Mouse (Mus musculus): ENCODE measurements around the gene Fcgrt. TPM values are rescaled to one million over a fixed set of nuclear protein-coding genes. Genes with fewer than 3 reads are reported as not detected.
A peak's percentile ranks its signal among the peaks of the same experiment; 100 is the strongest.

The Fcgrt gene
- polyA plus RNA-seq, 1 experiment from 2014 or later, result 143 TPM

DNA sequence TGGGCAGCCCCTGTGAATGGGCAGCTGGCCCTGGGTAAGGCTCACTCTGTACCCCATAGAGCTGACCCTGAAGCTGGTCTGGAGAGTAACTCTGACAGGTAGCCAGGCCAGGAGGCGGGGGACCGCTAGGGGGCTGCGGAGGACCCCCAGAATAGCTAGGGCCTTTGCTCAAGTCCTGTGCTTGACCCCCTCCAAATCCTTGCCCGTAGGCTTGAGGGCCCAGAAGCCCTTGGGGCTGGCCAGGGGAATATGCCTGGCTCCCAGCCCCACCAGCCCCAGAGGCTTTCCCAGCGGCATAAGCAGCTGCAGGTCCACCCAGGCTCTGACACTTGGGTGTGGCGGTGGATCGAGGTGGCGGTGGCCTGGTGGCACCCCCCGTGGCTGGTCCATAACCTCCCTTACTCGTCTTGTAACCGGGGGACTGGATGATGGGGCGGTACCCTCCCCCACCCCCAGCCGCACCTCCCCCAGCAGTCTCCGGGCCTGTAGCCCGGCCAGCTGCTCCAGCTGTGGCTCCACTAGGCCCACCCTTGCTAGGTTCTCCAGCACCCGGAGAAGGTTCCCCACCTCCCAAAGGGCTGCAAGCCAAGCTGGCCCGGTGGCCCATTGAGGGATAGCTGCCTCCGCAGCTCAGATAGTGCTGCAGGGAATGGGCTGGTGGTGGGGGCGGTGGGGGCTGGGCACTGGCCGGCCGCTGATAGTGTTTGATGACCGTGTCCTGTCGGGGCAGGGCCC lies 54.6 kb downstream of the Fcgrt start:
- H3K27me3 ChIP-seq (replicated peaks; ENCODE audit: insufficient read depth, low read length), result no peaks in the 10 kb centered on the region
- no peak overlapping the region for H3K27ac ChIP-seq (ENCODE audit: low read length)
- DNase-seq (ENCODE audit: low spot score), result no peak
- ATAC-seq, result no peak
- H3K36me3 ChIP-seq (ENCODE audit: insufficient read depth, low read length), result peaks cover 28% of the 10 kb centered on the region
- no peak overlapping the region for H3K4me2 ChIP-seq (replicated peaks; ENCODE audit: low read depth, low read length)
- TF ChIP-seq CTCF (IDR thresholded peaks at IDR 0.05), result no peak
- no peak for TF ChIP-seq EP300 (IDR thresholded peaks at IDR 0.05)
- no peaks in the 10 kb centered on the region for H3K9me3 ChIP-seq (ENCODE audit: low read length)
- no peak overlapping the region for H3K9ac ChIP-seq (replicated peaks; ENCODE audit: low read depth)
- H3K4me1 ChIP-seq (ENCODE audit: insufficient read depth, low read depth, low read length), result peaks cover 7% of the 10 kb centered on the region; the same call in 1 of the 2 replicates
- H3K4me3 ChIP-seq (ENCODE audit: low read depth, low read length), result no peak overlapping the region
- WGBS, result 89% methylated on average over 22 of the region's 23 CpGs

DNA sequence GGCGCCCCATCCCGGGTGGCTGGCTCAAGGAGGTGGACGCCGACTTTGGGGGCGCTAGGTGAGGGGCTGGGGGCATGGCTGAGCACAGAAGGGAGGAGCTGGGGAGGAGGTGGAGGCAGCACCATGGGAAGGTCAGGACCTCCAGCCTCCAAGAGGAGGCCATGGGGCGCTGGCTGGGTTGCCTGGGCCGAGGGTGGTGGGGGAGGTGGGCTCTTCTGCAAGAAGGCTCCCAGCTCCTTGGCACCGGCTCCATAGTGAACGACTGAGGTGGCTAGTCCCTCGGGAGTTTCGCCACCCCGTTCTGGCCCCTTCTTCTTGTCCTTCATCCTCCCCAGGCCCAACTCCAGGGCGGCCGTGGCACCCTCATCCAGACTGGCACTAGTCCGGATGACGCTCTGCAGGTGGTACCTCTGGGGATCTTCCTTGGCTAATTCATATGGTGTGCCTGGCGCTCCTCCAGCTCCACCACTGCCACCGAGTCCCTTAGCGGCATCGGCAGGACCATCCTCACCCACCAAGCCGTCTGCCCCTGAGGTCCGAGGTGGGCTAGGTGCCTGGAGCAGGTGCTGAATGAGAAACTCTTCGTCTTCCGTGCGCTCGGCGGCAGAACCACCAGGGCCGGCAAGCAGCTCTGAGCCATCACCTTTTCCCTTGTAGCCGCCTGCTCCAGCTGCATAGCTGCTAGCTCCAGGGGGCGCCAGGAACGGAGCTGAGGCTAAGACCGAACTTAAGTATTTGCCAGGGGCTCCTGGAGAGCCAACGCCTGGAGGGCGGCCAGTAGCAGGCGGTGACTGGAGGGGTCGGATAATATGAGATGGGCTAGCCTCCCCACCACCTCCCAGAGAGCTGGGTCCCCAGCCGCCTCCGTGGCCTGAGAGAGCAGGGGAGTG lies 55.4 kb downstream of the Fcgrt start:
- Histone ChIP-seq H3K9ac (replicated peaks; ENCODE audit: low read depth) (no peak overlapping the region), H3K4me1 (ENCODE audit: insufficient read depth, low read depth, low read length) (peaks cover 4% of the 10 kb centered on the region; the same call in 1 of the 2 replicates), H3K4me3 (ENCODE audit: low read depth, low read length) (no peak overlapping the region), H3K4me2 (replicated peaks; ENCODE audit: low read depth, low read length) (no peak overlapping the region), H3K36me3 (ENCODE audit: insufficient read depth, low read length) (peaks cover 28% of the 10 kb centered on the region), H3K9me3 (ENCODE audit: low read length) (no peaks in the 10 kb centered on the region), H3K27ac (ENCODE audit: low read length) (no peak overlapping the region), H3K27me3 (replicated peaks; ENCODE audit: insufficient read depth, low read length) (no peaks in the 10 kb centered on the region)
- ATAC-seq, result no peak
- no peak for DNase-seq (ENCODE audit: low spot score)
- WGBS, result 89% methylated on average over 34 of the region's 38 CpGs
- TF ChIP-seq EP300 (IDR thresholded peaks at IDR 0.05) (no peak), CTCF (IDR thresholded peaks at IDR 0.05) (no peak)

DNA sequence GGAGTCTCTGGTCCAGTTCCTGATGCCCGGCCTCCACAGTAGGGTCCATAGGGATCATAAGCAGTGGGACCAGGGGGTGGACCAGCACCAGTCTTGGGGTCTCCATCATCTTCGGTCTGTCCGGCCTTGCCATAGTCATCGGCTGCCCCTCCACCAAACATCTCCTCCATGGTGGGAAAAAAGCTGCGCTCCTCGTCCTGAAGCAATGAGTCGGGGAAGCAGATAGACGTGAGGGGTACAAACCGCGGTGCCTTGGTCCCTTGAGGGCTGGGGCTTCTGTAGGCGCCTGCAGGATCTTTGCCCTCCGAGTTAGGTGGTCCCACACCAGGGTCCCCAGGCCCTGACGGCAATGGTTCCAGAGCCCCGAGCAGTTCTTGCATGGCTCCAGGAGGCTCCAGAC lies 56.2 kb downstream of the Fcgrt start:
- Histone ChIP-seq H3K27ac (ENCODE audit: low read length) (no peak overlapping the region), H3K9me3 (ENCODE audit: low read length) (no peaks in the 10 kb centered on the region), H3K27me3 (replicated peaks; ENCODE audit: insufficient read depth, low read length) (no peaks in the 10 kb centered on the region), H3K4me3 (ENCODE audit: low read depth, low read length) (no peak overlapping the region), H3K9ac (replicated peaks; ENCODE audit: low read depth) (no peak overlapping the region), H3K36me3 (ENCODE audit: insufficient read depth, low read length) (peaks cover 35% of the 10 kb centered on the region), H3K4me1 (ENCODE audit: insufficient read depth, low read depth, low read length) (peaks cover 4% of the 10 kb centered on the region; the same call in 1 of the 2 replicates), H3K4me2 (replicated peaks; ENCODE audit: low read depth, low read length) (no peak overlapping the region)
- DNase-seq (ENCODE audit: low spot score) (no peak), ATAC-seq (no peak)
- WGBS, result 96% methylated on average over 14 of the region's 14 CpGs
- no peak for TF ChIP-seq EP300 (IDR thresholded peaks at IDR 0.05)
- no peak for TF ChIP-seq CTCF (IDR thresholded peaks at IDR 0.05)

DNA sequence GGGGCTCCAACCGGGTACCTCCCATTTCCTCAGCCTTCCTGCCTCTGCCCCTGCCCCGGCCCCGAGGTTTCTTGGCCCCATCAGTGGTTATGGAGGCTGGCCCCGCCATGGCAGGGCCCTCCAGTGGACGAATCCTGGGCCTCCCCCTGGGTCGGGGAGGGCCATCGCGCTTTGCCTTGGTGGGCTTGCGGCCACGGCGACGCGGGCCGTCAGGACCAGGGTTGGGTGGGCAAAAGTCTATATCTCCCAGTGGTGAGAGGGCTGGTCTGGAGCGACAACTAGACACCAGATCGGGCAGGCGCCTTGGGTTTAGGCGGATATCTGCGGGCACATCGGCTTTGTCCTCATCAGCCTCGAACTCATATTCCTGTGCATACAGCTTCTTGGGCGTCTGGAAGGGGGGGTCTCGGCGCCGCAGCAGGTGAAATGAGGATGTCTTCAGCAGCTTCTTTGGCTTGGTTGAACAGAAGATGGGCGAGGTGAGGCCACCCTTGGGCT lies 56.7 kb downstream of the Fcgrt start:
- no peak for ATAC-seq
- H3K9ac ChIP-seq (replicated peaks; ENCODE audit: low read depth), result no peak overlapping the region
- no peak for TF ChIP-seq EP300 (IDR thresholded peaks at IDR 0.05)
- TF ChIP-seq CTCF (IDR thresholded peaks at IDR 0.05), result no peak
- no peak for DNase-seq (ENCODE audit: low spot score)
- H3K27ac ChIP-seq (ENCODE audit: low read length), result no peak overlapping the region
- H3K9me3 ChIP-seq (ENCODE audit: low read length), result no peaks in the 10 kb centered on the region
- H3K36me3 ChIP-seq (ENCODE audit: insufficient read depth, low read length), result peaks cover 35% of the 10 kb centered on the region
- 94% methylated on average over 26 of the region's 26 CpGs for WGBS
- no peak overlapping the region for H3K4me2 ChIP-seq (replicated peaks; ENCODE audit: low read depth, low read length)
- H3K4me1 ChIP-seq (ENCODE audit: insufficient read depth, low read depth, low read length), result peaks cover 4% of the 10 kb centered on the region; the same call in 1 of the 2 replicates
- H3K27me3 ChIP-seq (replicated peaks; ENCODE audit: insufficient read depth, low read length), result no peaks in the 10 kb centered on the region
- H3K4me3 ChIP-seq (ENCODE audit: low read depth, low read length), result no peak overlapping the region

DNA sequence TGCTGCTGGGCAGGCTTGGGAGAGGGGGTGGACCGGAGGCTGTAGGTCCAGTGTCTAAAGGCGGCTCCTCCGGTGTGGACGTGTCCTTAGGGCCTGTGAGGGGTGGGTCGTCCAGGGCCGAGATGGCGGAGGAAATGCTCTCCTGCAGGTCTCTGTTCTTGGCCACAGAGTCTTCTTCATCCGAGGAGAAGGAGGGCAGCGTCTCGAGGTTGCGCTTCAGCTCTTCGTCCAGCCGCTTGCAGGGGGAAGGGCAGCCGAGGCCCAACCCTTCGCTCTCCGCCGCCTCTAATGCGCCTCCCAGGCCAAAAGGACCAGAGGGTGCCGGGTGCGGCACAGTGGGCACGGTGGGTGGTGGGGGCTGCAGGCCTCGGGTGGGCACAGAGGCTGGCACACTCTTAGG lies 57.9 kb downstream of the Fcgrt start:
- ATAC-seq, result no peak
- Histone ChIP-seq H3K9ac (replicated peaks; ENCODE audit: low read depth) (no peak overlapping the region), H3K4me2 (replicated peaks; ENCODE audit: low read depth, low read length) (no peak overlapping the region), H3K27me3 (replicated peaks; ENCODE audit: insufficient read depth, low read length) (no peaks in the 10 kb centered on the region), H3K4me1 (ENCODE audit: insufficient read depth, low read depth, low read length) (no peaks in the 10 kb centered on the region), H3K9me3 (ENCODE audit: low read length) (no peaks in the 10 kb centered on the region), H3K27ac (ENCODE audit: low read length) (no peak overlapping the region), H3K36me3 (ENCODE audit: insufficient read depth, low read length) (peaks cover 37% of the 10 kb centered on the region), H3K4me3 (ENCODE audit: low read depth, low read length) (no peak overlapping the region)
- WGBS, result 94% methylated on average over 22 of the region's 22 CpGs
- TF ChIP-seq EP300 (IDR thresholded peaks at IDR 0.05), result no peak
- no peak for TF ChIP-seq CTCF (IDR thresholded peaks at IDR 0.05)
- DNase-seq (ENCODE audit: low spot score), result no peak

DNA sequence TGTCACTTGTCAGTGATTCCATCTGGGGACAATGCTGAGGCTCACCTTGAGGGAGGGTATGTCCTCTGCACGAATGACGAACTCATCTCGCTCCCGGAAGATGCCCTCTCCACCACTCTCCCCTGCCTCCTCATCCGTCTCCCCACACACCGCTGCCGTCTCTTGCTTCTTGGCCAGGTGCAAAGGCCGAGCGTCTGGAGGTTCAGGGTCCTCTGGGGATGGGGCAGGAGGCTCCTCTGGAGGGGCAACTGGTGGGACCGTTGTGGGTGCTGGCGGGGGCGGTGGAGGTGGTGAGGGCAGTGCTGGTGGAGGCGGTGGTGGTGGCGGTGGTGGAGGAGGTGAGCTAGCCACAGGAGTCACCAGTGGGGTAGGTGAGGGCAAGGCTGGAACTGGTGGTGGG lies 60.3 kb downstream of the Fcgrt start:
- WGBS, result 93% methylated on average over 14 of the region's 14 CpGs
- Histone ChIP-seq H3K9me3 (ENCODE audit: low read length) (no peaks in the 10 kb centered on the region), H3K9ac (replicated peaks; ENCODE audit: low read depth) (no peak overlapping the region), H3K4me2 (replicated peaks; ENCODE audit: low read depth, low read length) (no peak overlapping the region), H3K36me3 (ENCODE audit: insufficient read depth, low read length) (peaks cover 32% of the 10 kb centered on the region), H3K4me3 (ENCODE audit: low read depth, low read length) (no peak overlapping the region), H3K27me3 (replicated peaks; ENCODE audit: insufficient read depth, low read length) (no peaks in the 10 kb centered on the region), H3K4me1 (ENCODE audit: insufficient read depth, low read depth, low read length) (no peaks in the 10 kb centered on the region), H3K27ac (ENCODE audit: low read length) (no peak overlapping the region)
- ATAC-seq, result no peak
- TF ChIP-seq EP300 (IDR thresholded peaks at IDR 0.05) (no peak), CTCF (IDR thresholded peaks at IDR 0.05) (no peak)
- no peak for DNase-seq (ENCODE audit: low spot score)

MicroRNA genes within 50 kb of the gene (microRNA counts, 519-probe panel; counts per million panel counts)
- 5,767 counts per million, percentile 74 among the panel's probes with 10 or more counts for microRNA mmu-miR-150

Small RNA genes lying within 50 kb of the gene (microRNA-seq; reads per million reads assigned to microRNA genes)
- gene Mir150 (234 reads per million, percentile 58 among the genes with 10 or more reads in this experiment), gene Mir5121 (16.2 reads per million, percentile 28 among the genes with 10 or more reads in this experiment)

Other genes with a start within 250 kb of the Fcgrt start
- 39.7 and 41.3 TPM in 2 replicates for gene Pnkp, start 246.7 kb downstream of the Fcgrt start, polyA plus RNA-seq (2015; fragmentation: Nextera tagmentation; extraction: Ambion mirVana)
- gene Ptov1, start 234.1 kb downstream of the Fcgrt start, polyA plus RNA-seq (2015; fragmentation: Nextera tagmentation; extraction: Ambion mirVana), result 276 and 288 TPM in 2 replicates
- 54.2 and 62.5 TPM in 2 replicates for gene Med25, start 211.1 kb downstream of the Fcgrt start, polyA plus RNA-seq (2015; fragmentation: Nextera tagmentation; extraction: Ambion mirVana)
- 15.1 and 18.3 TPM in 2 replicates for gene Fuz, start 207.8 kb downstream of the Fcgrt start, polyA plus RNA-seq (2015; fragmentation: Nextera tagmentation; extraction: Ambion mirVana)
- gene Ap2a1, start 174.4 kb downstream of the Fcgrt start, polyA plus RNA-seq (2015; fragmentation: Nextera tagmentation; extraction: Ambion mirVana), result 36.1 and 39.4 TPM in 2 replicates
- gene Tsks, start 160.6 kb downstream of the Fcgrt start, polyA plus RNA-seq (2015; fragmentation: Nextera tagmentation; extraction: Ambion mirVana), result 0.44 and 0.57 TPM in 2 replicates
- gene Cpt1c, start 129.0 kb downstream of the Fcgrt start, polyA plus RNA-seq (2015; fragmentation: Nextera tagmentation; extraction: Ambion mirVana), result 5.4 and 5.6 TPM in 2 replicates
- gene Prmt1, start 117.3 kb downstream of the Fcgrt start, polyA plus RNA-seq (2015; fragmentation: Nextera tagmentation; extraction: Ambion mirVana), result 146 and 159 TPM in 2 replicates
- gene Irf3, start 106.2 kb downstream of the Fcgrt start, polyA plus RNA-seq (2015; fragmentation: Nextera tagmentation; extraction: Ambion mirVana), result 90.4 and 96.5 TPM in 2 replicates
- gene Bcl2l12, start 105.1 kb downstream of the Fcgrt start, polyA plus RNA-seq (2015; fragmentation: Nextera tagmentation; extraction: Ambion mirVana), result 29.0 and 33.2 TPM in 2 replicates
- gene Scaf1, start 87.5 kb downstream of the Fcgrt start, polyA plus RNA-seq (2015; fragmentation: Nextera tagmentation; extraction: Ambion mirVana), result 18.1 and 20.5 TPM in 2 replicates
- gene Rras, start 85.9 kb downstream of the Fcgrt start, polyA plus RNA-seq (2015; fragmentation: Nextera tagmentation; extraction: Ambion mirVana), result 160 TPM in 2 replicates
- gene Prr12, start 51.0 kb downstream of the Fcgrt start, polyA plus RNA-seq (2015; fragmentation: Nextera tagmentation; extraction: Ambion mirVana), result 6.4 and 6.7 TPM in 2 replicates
- gene Nosip, start 41.4 kb downstream of the Fcgrt start, polyA plus RNA-seq (2015; fragmentation: Nextera tagmentation; extraction: Ambion mirVana), result 54.6 and 62.8 TPM in 2 replicates
- 36.8 and 40.8 TPM in 2 replicates for gene Prrg2, start 41.2 kb downstream of the Fcgrt start, polyA plus RNA-seq (2015; fragmentation: Nextera tagmentation; extraction: Ambion mirVana)
- 158 and 162 TPM in 2 replicates for gene Rcn3, start 11.6 kb downstream of the Fcgrt start, polyA plus RNA-seq (2015; fragmentation: Nextera tagmentation; extraction: Ambion mirVana)
- 972 and 1,016 TPM in 2 replicates for gene Rps11, start 20.6 kb upstream of the Fcgrt start, polyA plus RNA-seq (2015; fragmentation: Nextera tagmentation; extraction: Ambion mirVana)
- gene Rpl13a, start 24.9 kb upstream of the Fcgrt start, polyA plus RNA-seq (2015; fragmentation: Nextera tagmentation; extraction: Ambion mirVana), result 1,107 and 1,148 TPM in 2 replicates
- 0.62 and 0.96 TPM in 2 replicates for gene Gm45713, start 32.4 kb upstream of the Fcgrt start, polyA plus RNA-seq (2015; fragmentation: Nextera tagmentation; extraction: Ambion mirVana)
- gene Flt3l, start 32.6 kb upstream of the Fcgrt start, polyA plus RNA-seq (2015; fragmentation: Nextera tagmentation; extraction: Ambion mirVana), result 5.1 and 6.1 TPM in 2 replicates
- 51.7 and 58.4 TPM in 2 replicates for gene Pih1d1, start 50.5 kb upstream of the Fcgrt start, polyA plus RNA-seq (2015; fragmentation: Nextera tagmentation; extraction: Ambion mirVana)
- 26.7 and 26.8 TPM in 2 replicates for gene Aldh16a1, start 50.7 kb upstream of the Fcgrt start, polyA plus RNA-seq (2015; fragmentation: Nextera tagmentation; extraction: Ambion mirVana)
- 0.56 and 0.65 TPM in 2 replicates for gene Slc17a7, start 60.1 kb upstream of the Fcgrt start, polyA plus RNA-seq (2015; fragmentation: Nextera tagmentation; extraction: Ambion mirVana)
- not detected in 2 replicates for gene Gfy, start 75.7 kb upstream of the Fcgrt start, polyA plus RNA-seq (2015; fragmentation: Nextera tagmentation; extraction: Ambion mirVana)
- not detected in 2 replicates for gene Pth2, start 77.1 kb upstream of the Fcgrt start, polyA plus RNA-seq (2015; fragmentation: Nextera tagmentation; extraction: Ambion mirVana)
- 2.7 and 3.3 TPM in 2 replicates for gene Ccdc155, start 101.0 kb upstream of the Fcgrt start, polyA plus RNA-seq (2015; fragmentation: Nextera tagmentation; extraction: Ambion mirVana)
- gene Dkkl1, start 108.3 kb upstream of the Fcgrt start, polyA plus RNA-seq (2015; fragmentation: Nextera tagmentation; extraction: Ambion mirVana), result 0.93 and 1.1 TPM in 2 replicates
- gene Tead2, start 111.9 kb upstream of the Fcgrt start, polyA plus RNA-seq (2015; fragmentation: Nextera tagmentation; extraction: Ambion mirVana), result 46.5 and 52.3 TPM in 2 replicates
- 9.1 and 9.8 TPM in 2 replicates for gene Cd37, start 135.3 kb upstream of the Fcgrt start, polyA plus RNA-seq (2015; fragmentation: Nextera tagmentation; extraction: Ambion mirVana)
- not detected in 2 replicates for gene Slc6a16, start 137.2 kb upstream of the Fcgrt start, polyA plus RNA-seq (2015; fragmentation: Nextera tagmentation; extraction: Ambion mirVana)
- not detected in 2 replicates for gene Slc6a21, start 173.7 kb upstream of the Fcgrt start, polyA plus RNA-seq (2015; fragmentation: Nextera tagmentation; extraction: Ambion mirVana)
- gene Trpm4, start 229.9 kb upstream of the Fcgrt start, polyA plus RNA-seq (2015; fragmentation: Nextera tagmentation; extraction: Ambion mirVana), result 19.2 and 21.9 TPM in 2 replicates
- gene Hrc, start 231.4 kb upstream of the Fcgrt start, polyA plus RNA-seq (2015; fragmentation: Nextera tagmentation; extraction: Ambion mirVana), result 0.50 and 0.54 TPM in 2 replicates